Mouse (Mus musculus) CH12.LX (cell line): ENCODE measurements around the gene Myom1. TPM values are rescaled to one million over a fixed set of nuclear protein-coding genes. Genes with fewer than 3 reads are reported as not detected.

Source experiments
- DNase-seq: peaks from one replicate; pipeline ENCODE4 v3.0.0-alpha.2; 2013; ENCODE audit errors: extremely low read depth
- H3K27ac ChIP-seq: 2 replicates; pipeline ENCODE4 v1.5.1; 2012; ENCODE audit warnings: low read depth, mild to moderate bottlenecking, control low read depth, moderate library complexity; ENCODE audit not compliant: insufficient read depth
- H3K27me3 ChIP-seq: replicated peaks from 2 replicates; pipeline ENCODE3; 2012; ENCODE audit warnings: inconsistent platforms
- H3K36me3 ChIP-seq, 2 experiments: replicated peaks in 1 of 2; 2 replicates each; pipeline versions ENCODE3 to v1.6.1; 2012; ENCODE audit warnings: inconsistent platforms in 1 of 2, low read length in 1 of 2, mild to moderate bottlenecking in 1 of 2, mixed read lengths in 1 of 2, moderate library complexity in 1 of 2; ENCODE audit not compliant: control insufficient read depth in 1 of 2, insufficient read depth in 1 of 2
- H3K4me1 ChIP-seq, 2 experiments: 2 replicates each; pipeline ENCODE4 v1.6.1; 2012; ENCODE audit warnings: inconsistent platforms in 1 of 2, moderate library complexity in 1 of 2; ENCODE audit not compliant: insufficient read depth in 2 of 2, control insufficient read depth in 1 of 2
- H3K4me2 ChIP-seq: 2 replicates; pipeline ENCODE4 v1.6.1; 2012; ENCODE audit warnings: low read depth, mild to moderate bottlenecking, control low read depth; ENCODE audit not compliant: poor library complexity, insufficient read depth, severe bottlenecking
- H3K4me3 ChIP-seq, 3 experiments: fragments of 150-350 bp in 1 of 3; sonication (generic) in 1 of 3; replicated peaks in 1 of 3; 2 replicates each; pipeline versions ENCODE3 to v1.5.1; 2011 to 2012; ENCODE audit warnings: low read depth in 2 of 3, low read length in 2 of 3, mild to moderate bottlenecking in 2 of 3, moderate library complexity in 2 of 3, control low read depth in 1 of 3, improper control_type of control experiment in 1 of 3, inconsistent platforms in 1 of 3, mixed read lengths in 1 of 3; ENCODE audit not compliant: poor library complexity in 1 of 3
- H3K79me2 ChIP-seq: replicated peaks from 2 replicates; pipeline ENCODE4 v1.6.1; 2012; ENCODE audit warnings: mild to moderate bottlenecking, moderate library complexity; ENCODE audit not compliant: control insufficient read depth, poor library complexity, insufficient read depth, severe bottlenecking; ENCODE audit errors: extremely low read depth
- H3K9ac ChIP-seq: 2 replicates; pipeline ENCODE4 v1.6.1; 2012; ENCODE audit warnings: low read depth, mild to moderate bottlenecking, control low read depth, moderate library complexity; ENCODE audit not compliant: insufficient read depth
- H3K9me3 ChIP-seq: replicated peaks from 2 replicates; pipeline ENCODE3; 2012; ENCODE audit warnings: low read length, inconsistent platforms, mixed read lengths
- CHD1 ChIP-seq: IDR thresholded peaks from 2 replicates; pipeline ENCODE4 v1.6.1; 2012; ENCODE audit warnings: low read depth, low read length, improper control_type of control experiment, inconsistent platforms
- CTCF ChIP-seq, 2 experiments: IDR thresholded peaks in 1 of 2; conservative IDR thresholded peaks in 1 of 2; 2 replicates each; pipeline ENCODE4 v1.5.1; 2011 to 2012; ENCODE audit warnings: low read depth in 2 of 2, low read length in 2 of 2, improper control_type of control experiment in 1 of 2, inconsistent platforms in 1 of 2, mild to moderate bottlenecking in 1 of 2, moderate library complexity in 1 of 2
- EP300 ChIP-seq: IDR thresholded peaks from 2 replicates; pipeline ENCODE4 v1.6.1; 2011; ENCODE audit warnings: low read length, improper control_type of control experiment
- MAFK ChIP-seq: IDR thresholded peaks from 2 replicates; pipeline ENCODE4 v1.6.1; 2011; ENCODE audit warnings: low read length, improper control_type of control experiment; ENCODE audit not compliant: insufficient replicate concordance
- MEF2A ChIP-seq: IDR thresholded peaks from 2 replicates; pipeline ENCODE4 v1.6.1; 2014; ENCODE audit warnings: low read depth, mild to moderate bottlenecking, inconsistent platforms, low read length, improper control_type of control experiment, borderline replicate concordance
- MYC ChIP-seq: IDR thresholded peaks from 2 replicates; pipeline ENCODE4 v1.6.1; 2011; ENCODE audit warnings: low read depth, mild to moderate bottlenecking, improper control_type of control experiment, low read length
- POLR2AphosphoS2 ChIP-seq: IDR thresholded peaks from 2 replicates; pipeline ENCODE4 v1.6.1; 2011; ENCODE audit warnings: low read depth, low read length, improper control_type of control experiment
- RCOR1 ChIP-seq: conservative IDR thresholded peaks from 2 replicates; pipeline ENCODE4 v1.6.1; 2012; ENCODE audit warnings: low read depth, mild to moderate bottlenecking, inconsistent platforms, low read length, improper control_type of control experiment
- SMC3 ChIP-seq: IDR thresholded peaks from 2 replicates; pipeline ENCODE4 v1.6.1; 2011; ENCODE audit warnings: low read depth, low read length, improper control_type of control experiment
- UBTF ChIP-seq: IDR thresholded peaks from 2 replicates; pipeline ENCODE4 v1.6.1; 2012; ENCODE audit warnings: low read depth, mild to moderate bottlenecking, inconsistent platforms, low read length, improper control_type of control experiment, moderate library complexity
- dilution Hi-C: fragments of 300-500 bp; cut with MboI; formaldehyde crosslinking; loops from 2 replicates; pipeline ENCODE4 v1.14.3; 2020; ENCODE audit warnings: low sequenced_read_pairs; ENCODE audit not compliant: extremely low pct_unique_long_range_greater_than_20kb, extremely low pct_ligation_motif_present
- in situ Hi-C: fragments of 300-500 bp; cut with MboI; formaldehyde crosslinking; loops from 3 replicates; pipeline ENCODE4 v1.14.3; 2019; ENCODE audit warnings: low sequenced_read_pairs, low pct_ligation_motif_present, low pct_unique_long_range_greater_than_20kb, mixed read lengths
- polyA plus RNA-seq: library from polyadenylated mRNA; unstranded; fragments of >175 nt; gene quantifications from 2 replicates; pipeline ENCODE4 v1.2.1, GENCODE M21; 2012; ENCODE audit warnings: low read depth; ENCODE audit not compliant: insufficient read length
- total RNA-seq, 2 experiments: library from RNA; depleted of rRNA; stranded (reverse); fragments of 300-350 nt in 1 of 2; fragments of >200 nt in 1 of 2; gene quantifications; 2 replicates each; pipeline ENCODE4 v1.2.3; 2012 to 2014

Myom1 gene
- total and polyA plus RNA-seq, 3 experiments = 0.26 to 0.93 (median 0.55) TPM

DNA sequence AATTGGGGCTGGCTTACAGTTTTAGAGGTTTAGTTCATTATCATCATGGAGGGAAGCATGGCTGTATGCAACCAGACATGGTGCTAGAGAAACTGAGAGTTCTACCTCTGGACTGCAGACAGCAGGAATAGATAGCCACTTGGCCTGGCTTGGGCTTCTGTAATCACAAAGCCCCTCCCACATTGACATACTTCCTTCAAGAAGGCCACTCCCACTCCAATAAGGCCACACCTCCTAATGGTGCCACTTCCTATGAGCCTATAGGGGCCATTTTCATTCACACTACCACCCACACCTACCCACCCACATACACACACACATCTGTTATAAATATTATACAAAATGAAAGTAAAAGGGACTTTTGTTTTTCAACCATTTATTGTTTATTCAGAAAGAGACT is 129.8 kb downstream of the Myom1 start:
- dilution Hi-C loops = no loop called here
- H3K4me3 ChIP-seq = no peak overlapping the region
- peaks cover 3 to 19% of the 10 kb centered on the region in 2 experiments for H3K4me1 ChIP-seq
- H3K9ac ChIP-seq = no peak overlapping the region
- no peak overlapping the region for H3K27ac ChIP-seq
- no peaks in the 10 kb centered on the region for H3K9me3 ChIP-seq
- in situ Hi-C loops = no loop called here
- H3K27me3 ChIP-seq = no peaks in the 10 kb centered on the region
- H3K79me2 ChIP-seq = no peaks in the 10 kb centered on the region
- TF ChIP-seq CHD1 = no peak
- DNase-seq = peak; percentile 54
- no peak overlapping the region for H3K4me2 ChIP-seq
- H3K36me3 ChIP-seq = no peaks in the 10 kb centered on the region

DNA sequence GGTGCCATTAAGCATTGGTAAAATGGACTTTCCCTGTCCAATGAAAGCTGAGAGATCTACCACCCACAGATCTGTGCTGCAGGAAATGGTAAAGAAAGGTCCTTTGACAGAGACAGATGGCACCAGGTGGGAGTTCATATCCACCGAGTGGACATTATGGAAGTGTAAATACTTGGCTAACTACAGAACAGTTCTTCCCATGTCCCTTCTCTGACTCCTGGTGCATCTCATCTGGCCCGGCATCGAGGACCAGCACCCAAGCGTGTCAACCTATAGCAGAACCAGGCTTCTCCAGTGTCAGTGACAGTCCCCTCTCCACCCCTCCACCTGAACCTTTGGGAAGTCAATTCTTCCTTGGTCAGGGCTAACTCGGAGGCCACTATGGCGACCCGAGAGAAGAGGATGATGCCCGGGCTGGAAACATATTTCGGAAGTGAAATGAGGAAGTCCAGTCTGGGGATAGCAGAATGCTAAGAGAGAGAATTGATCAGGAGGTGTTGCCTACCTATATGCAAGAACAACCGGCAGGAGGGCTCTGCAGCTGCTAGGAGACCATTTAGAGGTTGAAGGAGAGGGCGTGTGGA is 130.5 kb downstream of the Myom1 start:
- in situ Hi-C loops (no loop called here), dilution Hi-C loops (no loop called here)
- Histone ChIP-seq H3K9ac (no peak overlapping the region), H3K4me1 (peaks cover 5 to 16% of the 10 kb centered on the region in 2 experiments), H3K79me2 (no peaks in the 10 kb centered on the region), H3K27ac (no peak overlapping the region), H3K4me3 (no peak overlapping the region), H3K4me2 (peak overlapping the region; percentile 27; the same call in 1 of the 2 replicates), H3K27me3 (no peaks in the 10 kb centered on the region), H3K36me3 (no peaks in the 10 kb centered on the region), H3K9me3 (no peaks in the 10 kb centered on the region)
- DNase-seq = no peak
- TF ChIP-seq UBTF (0 out of 2 replicates have a peak, but pooled peaks have one; percentile 50), CTCF (conservative IDR thresholded peaks at IDR 0.05 in 1 of 2, IDR thresholded peaks at IDR 0.05 in 1 of 2; ENCODE audit: low read depth in 2 of 2, low read length in 2 of 2) (no peak)

DNA sequence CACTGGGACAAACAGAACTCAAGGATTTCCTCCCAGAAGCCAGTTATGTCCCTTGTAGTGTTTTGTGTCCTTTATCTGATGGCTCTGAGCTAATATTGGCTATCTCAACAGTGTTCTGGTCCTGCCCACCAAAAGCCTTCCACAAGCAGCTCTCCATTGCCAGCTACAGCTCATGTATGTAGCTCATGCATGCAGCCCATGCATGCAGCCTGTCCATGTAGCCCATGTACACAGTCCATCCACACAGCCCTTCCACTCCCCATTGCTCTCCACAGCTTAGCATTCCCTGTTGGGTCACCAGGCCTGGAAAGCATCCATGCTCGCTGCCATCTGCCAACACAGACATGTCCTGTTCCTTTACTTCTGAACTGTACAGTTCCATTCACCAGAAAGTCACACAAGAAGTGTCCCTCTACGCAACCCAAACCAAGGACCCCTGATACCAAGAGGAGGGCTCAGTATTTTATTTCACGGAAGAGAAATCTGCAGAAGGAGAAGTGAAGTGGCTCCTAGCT is 132.1 kb downstream of the Myom1 start:
- Histone ChIP-seq H3K27me3 (no peaks in the 10 kb centered on the region), H3K27ac (no peak overlapping the region), H3K36me3 (no peaks in the 10 kb centered on the region), H3K4me3 (no peak overlapping the region), H3K9ac (no peak overlapping the region), H3K9me3 (no peaks in the 10 kb centered on the region), H3K79me2 (no peaks in the 10 kb centered on the region), H3K4me2 (no peak overlapping the region), H3K4me1 (peaks cover 5 to 16% of the 10 kb centered on the region in 2 experiments)
- no peak for TF ChIP-seq MAFK
- TF ChIP-seq MEF2A = no peak
- TF ChIP-seq MYC = no peak
- TF ChIP-seq RCOR1 = no peak
- TF ChIP-seq SMC3 = no peak
- no peak for TF ChIP-seq EP300
- no peak for TF ChIP-seq POLR2AphosphoS2
- no peak for DNase-seq
- in situ Hi-C loops = no loop called here
- dilution Hi-C loops = no loop called here
